Mouse (Mus musculus) heart, postnatal 0 days (tissue): Measurements from ENCODE around the gene Polr2j.

Source experiments
- CTCF ChIP-seq: IDR thresholded peaks from 2 replicates; pipeline ENCODE4 v1.5.1; 2016; ENCODE audit warnings: antibody characterized with exemption, control low read depth, low read depth
- EP300 ChIP-seq: IDR thresholded peaks from 2 replicates; pipeline ENCODE4 v1.6.1; 2016; ENCODE audit warnings: antibody characterized with exemption, low read depth

- TF ChIP-seq CTCF, result peak; percentile 81
- no peak for TF ChIP-seq EP300
These were observed 14.2 kb upstream of the Polr2j start for GRCm38 (mm10) chr5:136102099-136102820.
